Mouse (Mus musculus): ENCODE data around the gene Mut. TPM values are rescaled to one million over a fixed set of nuclear protein-coding genes. Genes with fewer than 3 reads are reported as not detected.

Mut gene
- polyA plus RNA-seq (2021; fragmentation: Nextera tagmentation) = 22.5 and 27.7 TPM in 2 replicates
- long read RNA-seq, experiment 1, transcript Mut-201 (13 exons, 3,674 nt) = major isoform, 227 of 266 reads
- long read RNA-seq, experiment 1, partial matches to known transcripts = 29 of 266 reads
- long read RNA-seq, experiment 1, other reads (novel, unspliced or antisense) = 10 of 266 reads
- long read RNA-seq, experiment 2, transcript Mut-201 (13 exons, 3,674 nt) = major isoform, 25 of 43 reads
- long read RNA-seq, experiment 2, partial matches to known transcripts = 13 of 43 reads
- long read RNA-seq, experiment 2, other reads (novel, unspliced or antisense) = 5 of 43 reads

GRCm38 (mm10) chr17:40934420-40935231, at the start of gene Mut, which contains the start of gene Cenpq:
TSS of gene Mut (plus strand) at chr17:40934685.
TSS of gene Cenpq (minus strand) at chr17:40935047.

GRCm38 (mm10) chr17:40914250-40914649, 20.2 kb upstream of the Mut start, which contains the start of gene Glyatl3:
TSS of gene Glyatl3 (minus strand) at chr17:40914350.

Other genes starting within 250 kb of the Mut start
- gene Esp1, start 207.6 kb upstream of the Mut start, polyA plus RNA-seq (2021; fragmentation: Nextera tagmentation) = not detected in 2 replicates
- not detected in 2 replicates for gene Crisp2, start 127.7 kb upstream of the Mut start, polyA plus RNA-seq (2021; fragmentation: Nextera tagmentation)
- gene Rhag, start 123.6 kb upstream of the Mut start, polyA plus RNA-seq (2021; fragmentation: Nextera tagmentation) = not detected in 2 replicates
- not detected in 2 replicates for gene 9130008F23Rik, start 54.1 kb upstream of the Mut start, polyA plus RNA-seq (2021; fragmentation: Nextera tagmentation)
- gene Glyatl3, start 20.3 kb upstream of the Mut start, polyA plus RNA-seq (2021; fragmentation: Nextera tagmentation) = not detected in 2 replicates
- 5.2 and 5.5 TPM in 2 replicates for gene Cenpq, start 362 bp downstream of the Mut start, polyA plus RNA-seq (2021; fragmentation: Nextera tagmentation)

Measured in left cerebral cortex, adult 6 months (tissue).